Mouse (Mus musculus) liver, postnatal 0 days (tissue): ENCODE measurements around the gene Gm7579.

Source experiments
- CTCF ChIP-seq: sonication (generic); IDR thresholded peaks from 2 replicates; pipeline ENCODE4 v1.5.1; 2016; ENCODE audit warnings: antibody characterized with exemption, low read depth
- EP300 ChIP-seq: IDR thresholded peaks from 2 replicates; pipeline ENCODE4 v1.6.1; 2016; ENCODE audit warnings: antibody characterized with exemption, low read depth, mild to moderate bottlenecking

- peak; percentile 64 for TF ChIP-seq CTCF
- no peak for TF ChIP-seq EP300
Measured at GRCm38 (mm10) chr7:142255517-142255916, 43.9 kb downstream of the Gm7579 start.
